Mouse (Mus musculus): Measurements from ENCODE around the gene Rock2. TPM values are rescaled to one million over a fixed set of nuclear protein-coding genes. Genes with fewer than 3 reads are reported as not detected.

Gene Rock2
- polyA plus RNA-seq, 1 experiment from 2014 or later = 14.4 TPM

GRCm38 (mm10) chr12:16886354-16886753 is 8.3 kb upstream of the Rock2 start:
- no peak for DNase-seq (ENCODE audit: low spot score)
- H3K9me3 ChIP-seq (ENCODE audit: control insufficient read depth, low read length) = no peaks in the 10 kb centered on the region
- ATAC-seq (replicated peaks; ENCODE audit: low FRiP score) = no peak

GRCm38 (mm10) chr12:16893039-16893438 is 1.7 kb upstream of the Rock2 start:
- no peak for ATAC-seq (replicated peaks; ENCODE audit: low FRiP score)

More at GRCm38 (mm10) chr12:16886354-16886753, 8.3 kb upstream of the Rock2 start:
- Histone ChIP-seq H3K9ac (ENCODE audit: low read depth, low read length) (no peak overlapping the region), H3K4me2 (no peak overlapping the region), H3K4me1 (replicated peaks; ENCODE audit: control insufficient read depth, insufficient read depth, low read length) (no peaks in the 10 kb centered on the region), H3K27me3 (replicated peaks; ENCODE audit: control insufficient read depth, insufficient read depth, low read length) (no peaks in the 10 kb centered on the region), H3K27ac (ENCODE audit: low read depth, low read length) (no peak overlapping the region), H3K4me3 (ENCODE audit: low read depth, low read length) (no peak overlapping the region), H3K36me3 (ENCODE audit: control insufficient read depth, insufficient read depth, low read length) (no peaks in the 10 kb centered on the region)
- 87% methylated on average over 6 of the region's 6 CpGs for WGBS

GRCm38 (mm10) chr12:16893656-16894395 is 869 bp upstream of the Rock2 start:
- Histone ChIP-seq H3K4me1 (replicated peaks; ENCODE audit: control insufficient read depth, insufficient read depth, low read length) (peaks cover 20% of the 10 kb centered on the region), H3K9ac (ENCODE audit: low read depth, low read length) (peak overlapping the region; percentile 92), H3K27me3 (replicated peaks; ENCODE audit: control insufficient read depth, insufficient read depth, low read length) (no peaks in the 10 kb centered on the region), H3K27ac (ENCODE audit: low read depth, low read length) (peak overlapping the region; percentile 89), H3K36me3 (ENCODE audit: control insufficient read depth, insufficient read depth, low read length) (no peaks in the 10 kb centered on the region), H3K9me3 (ENCODE audit: control insufficient read depth, low read length) (no peaks in the 10 kb centered on the region), H3K4me2 (peak overlapping the region; percentile 95), H3K4me3 (ENCODE audit: low read depth, low read length) (peak overlapping the region; percentile 93)
- WGBS = 6% methylated on average over 18 of the region's 18 CpGs
- ATAC-seq (replicated peaks; ENCODE audit: low FRiP score) (no peak; the same call in 1 of the 2 replicates), DNase-seq (ENCODE audit: low spot score) (no peak)

More at GRCm38 (mm10) chr12:16893039-16893438, 1.7 kb upstream of the Rock2 start:
- no peak overlapping the region for H3K4me3 ChIP-seq (ENCODE audit: low read depth, low read length)
- H3K36me3 ChIP-seq (ENCODE audit: control insufficient read depth, insufficient read depth, low read length) = no peaks in the 10 kb centered on the region
- 83% methylated on average over 2 of the region's 2 CpGs for WGBS
- no peak overlapping the region for H3K4me2 ChIP-seq
- no peak for DNase-seq (ENCODE audit: low spot score)
- H3K27ac ChIP-seq (ENCODE audit: low read depth, low read length) = no peak overlapping the region
- no peaks in the 10 kb centered on the region for H3K9me3 ChIP-seq (ENCODE audit: control insufficient read depth, low read length)
- H3K4me1 ChIP-seq (replicated peaks; ENCODE audit: control insufficient read depth, insufficient read depth, low read length) = peaks cover 14% of the 10 kb centered on the region
- no peaks in the 10 kb centered on the region for H3K27me3 ChIP-seq (replicated peaks; ENCODE audit: control insufficient read depth, insufficient read depth, low read length)
- H3K9ac ChIP-seq (ENCODE audit: low read depth, low read length) = no peak overlapping the region; the same call in 1 of the 2 replicates

- peak overlapping the region; percentile 94 for H3K4me2 ChIP-seq
- no peaks in the 10 kb centered on the region for H3K27me3 ChIP-seq (replicated peaks; ENCODE audit: control insufficient read depth, insufficient read depth, low read length)
- peak overlapping the region; percentile 93 for H3K4me3 ChIP-seq (ENCODE audit: low read depth, low read length)
- H3K9me3 ChIP-seq (ENCODE audit: control insufficient read depth, low read length) = no peaks in the 10 kb centered on the region
- ATAC-seq (replicated peaks; ENCODE audit: low FRiP score) (peak; percentile 32), DNase-seq (ENCODE audit: low spot score) (peak; percentile 82)
- H3K4me1 ChIP-seq (replicated peaks; ENCODE audit: control insufficient read depth, insufficient read depth, low read length) = peaks cover 25% of the 10 kb centered on the region
- H3K9ac ChIP-seq (ENCODE audit: low read depth, low read length) = peak overlapping the region; percentile 92
- H3K36me3 ChIP-seq (ENCODE audit: control insufficient read depth, insufficient read depth, low read length) = no peaks in the 10 kb centered on the region
- peak overlapping the region; percentile 89 for H3K27ac ChIP-seq (ENCODE audit: low read depth, low read length)
- under 1% methylated on average over 35 of the region's 41 CpGs for WGBS
Measured at GRCm38 (mm10) chr12:16895221-16895928, 680 bp downstream of the Rock2 start.

GRCm38 (mm10) chr12:16896073-16896789 is 1.5 kb downstream of the Rock2 start:
- Histone ChIP-seq H3K9me3 (ENCODE audit: control insufficient read depth, low read length) (no peaks in the 10 kb centered on the region), H3K4me2 (peak overlapping the region; percentile 94), H3K9ac (ENCODE audit: low read depth, low read length) (peak overlapping the region; percentile 92), H3K27me3 (replicated peaks; ENCODE audit: control insufficient read depth, insufficient read depth, low read length) (no peaks in the 10 kb centered on the region), H3K27ac (ENCODE audit: low read depth, low read length) (no peak overlapping the region), H3K4me3 (ENCODE audit: low read depth, low read length) (peak overlapping the region; percentile 93), H3K4me1 (replicated peaks; ENCODE audit: control insufficient read depth, insufficient read depth, low read length) (peaks cover 30% of the 10 kb centered on the region), H3K36me3 (ENCODE audit: control insufficient read depth, insufficient read depth, low read length) (no peaks in the 10 kb centered on the region)
- no peak for ATAC-seq (replicated peaks; ENCODE audit: low FRiP score)
- no peak for DNase-seq (ENCODE audit: low spot score)
- WGBS = 12% methylated on average over 8 of the region's 8 CpGs

- peak overlapping the region; percentile 94 for H3K4me2 ChIP-seq
- no peak overlapping the region for H3K4me3 ChIP-seq (ENCODE audit: low read depth, low read length)
- H3K36me3 ChIP-seq (ENCODE audit: control insufficient read depth, insufficient read depth, low read length) = no peaks in the 10 kb centered on the region
- no peak for DNase-seq (ENCODE audit: low spot score)
- H3K4me1 ChIP-seq (replicated peaks; ENCODE audit: control insufficient read depth, insufficient read depth, low read length) = peaks cover 31% of the 10 kb centered on the region
- 60% methylated on average over 2 of the region's 2 CpGs for WGBS
- H3K27ac ChIP-seq (ENCODE audit: low read depth, low read length) = no peak overlapping the region
- H3K9me3 ChIP-seq (ENCODE audit: control insufficient read depth, low read length) = no peaks in the 10 kb centered on the region
- H3K27me3 ChIP-seq (replicated peaks; ENCODE audit: control insufficient read depth, insufficient read depth, low read length) = no peaks in the 10 kb centered on the region
- no peak for ATAC-seq (replicated peaks; ENCODE audit: low FRiP score)
- no peak overlapping the region for H3K9ac ChIP-seq (ENCODE audit: low read depth, low read length)
Measured at GRCm38 (mm10) chr12:16897225-16897624, 2.5 kb downstream of the Rock2 start.

GRCm38 (mm10) chr12:16898221-16898620 is 3.5 kb downstream of the Rock2 start:
- H3K4me3 ChIP-seq (ENCODE audit: low read depth, low read length) = no peak overlapping the region
- ATAC-seq (replicated peaks; ENCODE audit: low FRiP score) (no peak), DNase-seq (ENCODE audit: low spot score) (no peak)
- H3K4me1 ChIP-seq (replicated peaks; ENCODE audit: control insufficient read depth, insufficient read depth, low read length) = peaks cover 31% of the 10 kb centered on the region
- 44% methylated on average over 2 of the region's 2 CpGs for WGBS
- H3K36me3 ChIP-seq (ENCODE audit: control insufficient read depth, insufficient read depth, low read length) = no peaks in the 10 kb centered on the region
- H3K27ac ChIP-seq (ENCODE audit: low read depth, low read length) = no peak overlapping the region
- no peaks in the 10 kb centered on the region for H3K9me3 ChIP-seq (ENCODE audit: control insufficient read depth, low read length)
- H3K27me3 ChIP-seq (replicated peaks; ENCODE audit: control insufficient read depth, insufficient read depth, low read length) = no peaks in the 10 kb centered on the region
- no peak overlapping the region for H3K9ac ChIP-seq (ENCODE audit: low read depth, low read length)
- H3K4me2 ChIP-seq = no peak overlapping the region

- Histone ChIP-seq H3K4me3 (ENCODE audit: low read depth, low read length) (no peak overlapping the region), H3K27ac (ENCODE audit: low read depth, low read length) (no peak overlapping the region), H3K9me3 (ENCODE audit: control insufficient read depth, low read length) (no peaks in the 10 kb centered on the region), H3K9ac (ENCODE audit: low read depth, low read length) (no peak overlapping the region), H3K4me1 (replicated peaks; ENCODE audit: control insufficient read depth, insufficient read depth, low read length) (peaks cover 30% of the 10 kb centered on the region), H3K27me3 (replicated peaks; ENCODE audit: control insufficient read depth, insufficient read depth, low read length) (no peaks in the 10 kb centered on the region), H3K4me2 (no peak overlapping the region), H3K36me3 (ENCODE audit: control insufficient read depth, insufficient read depth, low read length) (no peaks in the 10 kb centered on the region)
- no peak for ATAC-seq (replicated peaks; ENCODE audit: low FRiP score)
- DNase-seq (ENCODE audit: low spot score) = no peak
Measured at GRCm38 (mm10) chr12:16898790-16899189, 4.1 kb downstream of the Rock2 start.

Measured in liver, embryonic 11.5 days (tissue).